Mouse (Mus musculus): ENCODE measurements at regions not wholly inside any gene's neighbourhood (a gene's known extent, or its start where the extent isn't known, plus 50 kb on each side); places are given as distances from the start of the nearest gene placed in this dataset.

DNA sequence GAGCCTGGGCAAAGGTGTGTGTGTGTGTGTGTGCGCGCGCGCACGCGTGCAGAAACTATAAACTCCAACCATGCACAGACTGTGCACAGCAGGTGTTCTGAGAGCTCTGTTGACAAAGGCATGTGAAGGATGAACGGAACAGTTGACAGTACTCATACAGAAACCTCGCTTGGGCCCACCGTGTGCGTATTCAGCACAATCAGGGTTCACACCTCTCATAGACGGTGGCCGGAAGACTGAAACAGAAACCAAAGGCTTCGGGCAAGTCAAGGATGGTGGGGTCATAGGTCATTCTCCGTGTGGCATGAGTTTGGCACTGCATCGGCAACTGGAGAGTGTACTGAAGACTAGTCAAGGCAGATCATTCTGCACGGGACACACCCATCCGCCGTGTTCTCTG, 113.2 kb upstream of the Ubr2 start:
- TF ChIP-seq CTCF (IDR thresholded peaks at IDR 0.05; ENCODE audit: low read depth) (no peak), EP300 (IDR thresholded peaks at IDR 0.05; ENCODE audit: low read depth) (no peak)
